Mouse (Mus musculus): Measurements from ENCODE around the gene Rangrf. TPM values are rescaled to one million over a fixed set of nuclear protein-coding genes. Genes with fewer than 3 reads are reported as not detected.

The Rangrf gene
- polyA plus RNA-seq, 1 experiment from 2014 or later = 9.4 TPM

DNA sequence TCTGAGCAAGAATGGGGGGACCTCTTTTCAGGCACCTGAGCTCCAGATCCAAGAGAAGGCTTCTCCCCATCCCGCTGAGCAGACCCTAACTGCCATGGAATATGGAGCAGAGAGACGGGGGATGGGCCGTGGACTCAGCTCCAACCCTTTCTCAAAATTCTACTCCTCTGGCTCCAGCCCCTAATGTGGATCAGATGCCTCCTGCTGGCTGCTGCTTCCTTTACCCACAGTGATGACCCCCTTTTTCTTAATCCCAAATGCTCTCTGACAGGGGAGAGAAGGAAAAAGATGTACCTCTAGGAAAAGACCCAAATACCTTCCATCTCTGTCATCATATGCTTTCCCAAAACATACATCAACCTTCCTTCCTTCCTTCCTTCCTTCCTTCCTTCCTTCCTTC is 48.0 kb downstream of the Rangrf start, which contains the start of gene Odf4:
TSS of gene Odf4 (minus strand) at position 101 of the 400 bp plus-strand sequence.
- ATAC-seq (no peak), DNase-seq (no peak)
- Histone ChIP-seq H3K4me2 (ENCODE audit: low read depth, low read length) (no peak within 1 kb of the TSS), H3K4me1 (ENCODE audit: insufficient read depth) (no peaks in the 10 kb centered on the region), H3K27ac (ENCODE audit: low read depth) (no peak within 1 kb of the TSS), H3K36me3 (replicated peaks; ENCODE audit: insufficient read depth, low read length) (no peaks in the 10 kb centered on the region), H3K9ac (replicated peaks) (no peak within 1 kb of the TSS), H3K27me3 (ENCODE audit: insufficient read depth, low read length) (0 out of 2 replicates have a peak, but pooled peaks cover 4% of the 10 kb centered on the region), H3K4me3 (ENCODE audit: low read depth, low read length) (no peak within 1 kb of the TSS), H3K9me3 (ENCODE audit: low read length) (no peaks in the 10 kb centered on the region)
- WGBS (ENCODE audit: insufficient replicate concordance) = 85% methylated on average over 3 of the region's 3 CpGs
- TF ChIP-seq CTCF (IDR thresholded peaks at IDR 0.05; ENCODE audit: low read depth) (no peak), EP300 (IDR thresholded peaks at IDR 0.05; ENCODE audit: low read depth) (no peak)

DNA sequence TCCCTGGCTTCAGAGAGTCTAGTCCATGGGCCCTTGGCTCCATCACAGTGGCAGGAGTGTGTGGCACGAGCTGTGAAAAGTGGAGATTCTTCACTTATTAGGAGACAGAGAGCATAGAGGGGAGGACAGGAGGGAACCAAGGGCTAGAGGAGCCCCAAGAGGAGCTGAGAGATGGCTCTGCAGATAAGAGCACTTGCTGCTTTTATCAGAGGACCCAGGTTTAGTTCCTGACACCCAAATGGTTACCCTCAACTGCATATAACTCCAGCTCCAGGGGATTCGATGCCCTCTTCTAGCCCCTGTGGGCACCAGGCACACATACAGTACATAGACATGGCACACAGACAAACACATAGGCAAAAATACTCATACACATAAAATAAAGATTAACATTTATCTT is 50.2 kb downstream of the Rangrf start:
- H3K9me3 ChIP-seq (ENCODE audit: low read length) = no peaks in the 10 kb centered on the region
- H3K4me2 ChIP-seq (ENCODE audit: low read depth, low read length) = no peak overlapping the region
- H3K36me3 ChIP-seq (replicated peaks; ENCODE audit: insufficient read depth, low read length) = no peaks in the 10 kb centered on the region
- 65% methylated on average over 2 of the region's 2 CpGs for whole genome bisulfite sequencing (ENCODE audit: insufficient replicate concordance)
- H3K4me1 ChIP-seq (ENCODE audit: insufficient read depth) = no peaks in the 10 kb centered on the region
- H3K9ac ChIP-seq (replicated peaks) = no peak overlapping the region
- H3K27ac ChIP-seq (ENCODE audit: low read depth) = no peak overlapping the region
- DNase-seq (no peak), ATAC-seq (no peak)
- H3K4me3 ChIP-seq (ENCODE audit: low read depth, low read length) = no peak overlapping the region
- H3K27me3 ChIP-seq (ENCODE audit: insufficient read depth, low read length) = 0 out of 2 replicates have a peak, but pooled peaks cover under 1% of the 10 kb centered on the region
- TF ChIP-seq CTCF (IDR thresholded peaks at IDR 0.05; ENCODE audit: low read depth) = no peak
- TF ChIP-seq EP300 (IDR thresholded peaks at IDR 0.05; ENCODE audit: low read depth) = no peak

DNA sequence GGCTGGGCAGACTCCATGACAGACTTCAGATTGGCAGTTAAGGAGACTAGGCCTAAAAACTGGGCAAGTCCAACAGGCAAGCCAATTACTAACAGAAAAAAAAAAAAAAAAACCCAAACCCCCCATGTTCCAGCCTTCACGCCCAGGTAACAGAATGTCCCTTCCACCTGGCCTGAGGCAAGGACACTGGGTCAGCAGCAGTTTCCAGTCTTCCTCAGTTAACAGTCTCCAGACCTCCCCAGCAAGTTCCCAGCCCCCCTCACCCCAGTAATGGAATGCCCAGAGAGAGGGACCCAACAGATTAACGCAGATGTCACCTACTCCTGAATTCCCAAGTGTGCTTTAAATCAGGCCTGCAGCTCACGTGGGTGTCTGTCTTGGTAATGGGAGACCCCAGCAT is 51.8 kb downstream of the Rangrf start:
- H3K36me3 ChIP-seq (replicated peaks; ENCODE audit: insufficient read depth, low read length) = no peaks in the 10 kb centered on the region

More for the DNA sequence above, 51.8 kb downstream of the Rangrf start:
- DNase-seq = no peak
- no peak for ATAC-seq
- Histone ChIP-seq H3K27ac (ENCODE audit: low read depth) (no peak overlapping the region), H3K9me3 (ENCODE audit: low read length) (no peaks in the 10 kb centered on the region), H3K4me2 (ENCODE audit: low read depth, low read length) (no peak overlapping the region), H3K27me3 (ENCODE audit: insufficient read depth, low read length) (no peaks in the 10 kb centered on the region), H3K9ac (replicated peaks) (no peak overlapping the region), H3K4me1 (ENCODE audit: insufficient read depth) (no peaks in the 10 kb centered on the region), H3K4me3 (ENCODE audit: low read depth, low read length) (no peak overlapping the region)
- TF ChIP-seq CTCF (IDR thresholded peaks at IDR 0.05; ENCODE audit: low read depth) (no peak), EP300 (IDR thresholded peaks at IDR 0.05; ENCODE audit: low read depth) (no peak)
- WGBS (ENCODE audit: insufficient replicate concordance) = 68% methylated on average over 3 of the region's 3 CpGs

Small RNA genes within 50 kb of the gene (microRNA-seq; reads per million reads assigned to microRNA genes)
- 3.2 reads per million for gene Mir3062

Other genes starting within 250 kb of the Rangrf start
- gene Ndel1, start 103.3 kb downstream of the Rangrf start, polyA plus RNA-seq (2015; fragmentation: Nextera tagmentation; extraction: Ambion mirVana) = 32.8 and 33.8 TPM in 2 replicates
- gene Rnf222, start 86.6 kb downstream of the Rangrf start, polyA plus RNA-seq (2015; fragmentation: Nextera tagmentation; extraction: Ambion mirVana) = 0.02 and 0.07 TPM in 2 replicates
- 531 and 540 TPM in 2 replicates for gene Rpl26, start 73.6 kb downstream of the Rangrf start, polyA plus RNA-seq (2015; fragmentation: Nextera tagmentation; extraction: Ambion mirVana)
- not detected in 2 replicates for gene Odf4, start 48.1 kb downstream of the Rangrf start, polyA plus RNA-seq (2015; fragmentation: Nextera tagmentation; extraction: Ambion mirVana)
- gene Arhgef15, start 17.7 kb downstream of the Rangrf start, polyA plus RNA-seq (2015; fragmentation: Nextera tagmentation; extraction: Ambion mirVana) = 1.8 TPM in 2 replicates
- gene Slc25a35, start 7.1 kb downstream of the Rangrf start, polyA plus RNA-seq (2015; fragmentation: Nextera tagmentation; extraction: Ambion mirVana) = 0.60 and 0.94 TPM in 2 replicates
- gene Pfas, start 33.3 kb upstream of the Rangrf start, polyA plus RNA-seq (2015; fragmentation: Nextera tagmentation; extraction: Ambion mirVana) = 8.9 and 10.6 TPM in 2 replicates
- gene Ctc1, start 40.7 kb upstream of the Rangrf start, polyA plus RNA-seq (2015; fragmentation: Nextera tagmentation; extraction: Ambion mirVana) = 7.4 and 7.6 TPM in 2 replicates
- 41.3 and 45.9 TPM in 2 replicates for gene Aurkb, start 70.5 kb upstream of the Rangrf start, polyA plus RNA-seq (2015; fragmentation: Nextera tagmentation; extraction: Ambion mirVana)
- gene Borcs6, start 84.5 kb upstream of the Rangrf start, polyA plus RNA-seq (2015; fragmentation: Nextera tagmentation; extraction: Ambion mirVana) = 5.4 and 6.6 TPM in 2 replicates
- 12.5 and 13.0 TPM in 2 replicates for gene Tmem107, start 95.6 kb upstream of the Rangrf start, polyA plus RNA-seq (2015; fragmentation: Nextera tagmentation; extraction: Ambion mirVana)
- gene Vamp2, start 113.3 kb upstream of the Rangrf start, polyA plus RNA-seq (2015; fragmentation: Nextera tagmentation; extraction: Ambion mirVana) = 13.6 and 14.2 TPM in 2 replicates
- gene Per1, start 120.0 kb upstream of the Rangrf start, polyA plus RNA-seq (2015; fragmentation: Nextera tagmentation; extraction: Ambion mirVana) = 3.0 and 8.2 TPM in 2 replicates
- 0.07 and 0.15 TPM in 2 replicates for gene Hes7, start 145.2 kb upstream of the Rangrf start, polyA plus RNA-seq (2015; fragmentation: Nextera tagmentation; extraction: Ambion mirVana)
- gene 9130213A22Rik, start 147.4 kb upstream of the Rangrf start, polyA plus RNA-seq (2015; fragmentation: Nextera tagmentation; extraction: Ambion mirVana) = 0.06 and 0.07 TPM in 2 replicates
- gene Aloxe3, start 150.7 kb upstream of the Rangrf start, polyA plus RNA-seq (2015; fragmentation: Nextera tagmentation; extraction: Ambion mirVana) = 0.14 and 0.18 TPM in 2 replicates
- gene Alox12b, start 181.8 kb upstream of the Rangrf start, polyA plus RNA-seq (2015; fragmentation: Nextera tagmentation; extraction: Ambion mirVana) = not detected in 2 replicates
- gene Alox8, start 222.7 kb upstream of the Rangrf start, polyA plus RNA-seq (2015; fragmentation: Nextera tagmentation; extraction: Ambion mirVana) = 0.04 TPM in 1 of 2 replicates, not detected in the other